Mouse (Mus musculus): Measurements from ENCODE around the gene Inpp5e.

Inpp5e gene

DNA sequence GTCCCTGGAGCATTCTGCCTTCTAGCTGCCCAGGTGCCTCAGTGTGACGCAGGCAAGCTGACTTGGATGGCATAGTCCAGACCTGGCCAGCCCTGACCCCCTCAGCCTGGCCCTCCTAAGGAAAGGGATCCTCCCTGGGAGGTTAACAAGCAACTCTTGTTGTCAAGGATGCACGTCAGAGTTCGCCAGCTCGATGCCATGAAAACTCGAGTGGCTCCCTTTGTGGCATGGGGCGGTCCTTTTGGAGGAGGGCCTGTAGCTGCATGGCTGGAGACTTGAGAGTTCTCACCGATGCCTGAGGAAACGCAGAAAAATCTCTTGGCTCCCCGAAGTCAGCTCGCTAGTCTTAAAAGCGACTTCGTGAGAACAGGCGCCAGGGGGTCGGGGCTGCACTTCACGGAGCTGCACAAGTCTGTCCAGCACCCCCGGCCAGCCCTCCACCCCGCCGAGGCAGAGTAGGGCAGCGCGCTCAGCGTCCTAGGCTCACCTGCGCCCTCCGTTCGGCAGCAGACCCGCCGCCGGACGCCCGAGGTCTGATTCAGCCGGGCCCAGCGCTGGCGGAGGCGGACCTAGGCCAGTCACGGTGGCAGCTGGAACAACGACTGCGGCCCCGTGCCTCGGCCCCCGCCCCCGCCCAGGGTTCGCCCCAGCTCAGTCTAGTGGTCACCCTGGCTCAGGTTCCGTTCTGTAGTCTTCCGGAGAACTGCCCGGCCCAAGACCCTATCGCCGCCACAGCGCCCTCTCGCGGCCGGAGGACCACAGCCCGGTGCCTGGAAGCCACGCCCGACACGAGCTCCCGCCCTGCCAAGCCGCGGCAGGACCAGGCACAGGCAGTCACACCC is at the start of gene Inpp5e:
Gene Inpp5e (minus strand): TSS at position 689 of the 842 bp plus-strand sequence.
- DNase-seq (ENCODE audit: low spot score) = peak; percentile 91

GRCm38 (mm10) chr2:26458402-26459124 is 49.6 kb upstream of the Inpp5e start:
- DNase-seq (ENCODE audit: low spot score) = no peak

DNA sequence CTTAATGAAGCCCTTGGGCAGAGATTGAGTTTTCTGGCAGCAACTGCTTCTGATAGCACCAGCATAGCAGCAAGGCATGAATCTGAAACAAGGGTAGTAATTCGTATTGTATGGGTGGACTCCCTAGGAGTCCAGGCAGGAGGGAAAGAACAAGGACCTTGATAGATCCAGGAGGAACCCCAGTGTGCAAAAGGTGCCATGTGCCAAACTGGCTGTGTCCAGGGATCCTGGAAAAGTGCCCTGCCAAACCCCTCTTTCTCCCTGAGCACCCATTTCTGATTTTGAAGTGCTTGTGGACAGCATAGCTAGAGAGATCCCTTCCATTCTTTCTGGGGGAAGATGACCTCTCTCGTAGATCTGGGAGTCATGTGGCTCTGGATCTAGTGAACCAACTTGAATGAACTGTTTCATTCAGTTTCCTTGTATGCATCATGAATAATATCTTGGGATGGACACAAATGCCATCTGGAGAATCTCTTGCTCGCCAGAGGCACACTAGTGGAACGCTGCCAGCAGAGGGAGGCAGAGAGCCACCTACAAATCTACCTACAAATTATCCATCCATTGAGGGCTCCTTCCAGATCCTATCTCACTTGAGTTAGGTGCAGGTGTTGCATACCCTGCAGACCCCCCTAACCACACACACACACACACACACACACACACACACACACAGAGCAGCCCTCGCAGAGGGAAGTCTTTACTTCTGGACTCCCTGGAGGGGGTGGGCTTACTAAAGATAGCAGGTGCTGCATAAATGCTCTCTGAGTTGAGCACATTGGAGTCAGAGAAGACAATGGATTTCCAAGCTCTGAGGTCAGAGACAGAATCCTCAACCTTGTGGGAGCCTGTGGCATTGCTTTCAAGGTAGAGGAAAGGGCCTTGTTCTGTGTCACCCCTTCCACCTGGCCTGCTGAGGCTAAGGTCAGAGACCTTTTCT is 40.4 kb upstream of the Inpp5e start:
- peak; percentile 70 for DNase-seq (ENCODE audit: low spot score)

DNA sequence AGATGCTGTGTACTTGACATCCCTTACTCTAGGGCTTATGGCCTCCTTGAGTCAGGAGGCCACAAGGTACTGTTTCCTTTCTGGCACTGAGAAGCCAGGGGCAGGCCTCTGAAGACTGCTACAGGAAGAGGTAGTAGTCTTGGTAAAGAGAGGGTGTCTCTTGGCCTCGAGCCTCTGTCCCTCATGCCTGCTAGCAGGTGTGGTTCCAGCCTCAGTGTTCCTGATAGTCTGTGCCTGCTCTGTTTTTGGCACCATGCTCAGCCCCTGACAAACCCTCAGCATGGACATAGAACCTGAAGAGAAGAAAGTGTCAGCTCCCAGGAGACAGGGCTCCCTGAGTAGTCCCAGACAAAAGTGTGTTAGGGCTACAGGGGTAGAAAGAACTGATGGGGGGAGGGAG is 38.4 kb upstream of the Inpp5e start:
- no peak for DNase-seq (ENCODE audit: low spot score)

DNA sequence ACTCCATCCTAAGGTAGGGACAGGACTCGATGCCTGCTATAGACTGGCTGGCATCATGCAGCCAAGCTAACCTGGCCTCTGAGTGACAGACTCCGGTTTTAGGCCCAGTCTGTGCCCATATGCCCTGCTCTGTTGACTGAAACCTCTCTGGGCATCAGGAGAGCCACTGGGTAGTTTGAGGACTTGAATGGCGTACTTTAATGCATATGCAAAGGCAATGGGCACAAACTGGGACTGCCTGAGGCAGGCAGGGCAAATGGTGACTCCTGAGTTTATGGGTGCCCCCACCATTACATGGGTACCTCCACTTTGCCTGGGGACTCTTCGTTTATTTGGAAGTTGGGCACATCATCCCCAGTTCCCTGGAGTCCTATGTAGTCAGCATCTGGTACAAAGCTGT is 37.7 kb upstream of the Inpp5e start:
- no peak for DNase-seq (ENCODE audit: low spot score)

- DNase-seq (ENCODE audit: low spot score) = peak; percentile 94
These were observed 36.9 kb upstream of the Inpp5e start for GRCm38 (mm10) chr2:26445666-26446445.

- peak; percentile 100 for DNase-seq (ENCODE audit: low spot score)
These were observed 36.1 kb upstream of the Inpp5e start, which contains the start of gene Sec16a for GRCm38 (mm10) chr2:26444946-26445665. Gene Sec16a, minus strand, starts transcription at chr2:26445216.

- DNase-seq (ENCODE audit: low spot score) = no peak
These were observed 35.4 kb upstream of the Inpp5e start for GRCm38 (mm10) chr2:26444368-26444767.

GRCm38 (mm10) chr2:26443876-26444275 is 34.9 kb upstream of the Inpp5e start:
- DNase-seq (ENCODE audit: low spot score) = no peak

GRCm38 (mm10) chr2:26442843-26443242 is 33.8 kb upstream of the Inpp5e start:
- DNase-seq (ENCODE audit: low spot score) = no peak

DNA sequence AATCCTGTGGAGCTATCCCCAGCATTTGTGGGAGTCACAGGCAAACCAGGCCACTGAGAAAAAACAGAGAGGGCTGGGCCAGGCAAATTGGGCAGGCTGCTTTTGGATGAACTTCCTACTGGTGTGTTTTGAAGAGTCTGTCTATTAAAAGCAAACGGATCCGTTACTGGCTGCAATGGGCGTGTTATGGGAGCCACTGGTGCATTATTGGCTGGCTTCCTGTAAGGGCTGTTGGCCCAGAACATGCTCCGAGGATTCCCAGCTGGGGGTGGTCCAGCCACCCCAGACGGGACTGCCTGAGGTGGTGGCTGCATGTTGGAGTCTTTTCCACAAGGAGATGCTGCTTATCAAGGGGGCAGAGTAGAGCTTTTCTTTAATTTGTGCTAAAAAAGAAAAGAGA is 32.7 kb upstream of the Inpp5e start:
- DNase-seq (ENCODE audit: low spot score) = no peak

- no peak for DNase-seq (ENCODE audit: low spot score)
These were observed 32.3 kb upstream of the Inpp5e start for GRCm38 (mm10) chr2:26441261-26441660.

DNA sequence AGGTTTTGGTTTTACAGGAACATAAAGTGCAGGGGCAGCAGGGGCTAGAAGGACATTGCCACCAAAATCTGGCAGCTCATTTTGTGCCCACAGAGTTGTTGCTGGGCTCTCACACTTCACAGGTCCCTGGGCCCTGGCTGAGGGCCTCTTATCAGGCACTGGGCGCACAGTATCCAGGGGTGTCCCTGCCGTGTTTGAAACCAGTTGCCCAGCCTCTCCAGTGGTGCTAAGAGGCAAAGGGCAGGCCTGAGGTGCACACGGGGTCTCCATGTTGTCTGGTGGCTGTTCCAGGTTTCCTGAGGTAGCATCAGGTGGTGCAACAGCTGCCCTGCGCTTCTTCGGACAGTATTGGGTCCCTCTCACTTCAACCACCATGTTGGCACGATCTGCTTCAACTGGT is 30.7 kb upstream of the Inpp5e start:
- DNase-seq (ENCODE audit: low spot score) = no peak

- DNase-seq (ENCODE audit: low spot score) = no peak
These were observed 29.4 kb upstream of the Inpp5e start for GRCm38 (mm10) chr2:26438373-26438772.

GRCm38 (mm10) chr2:26437221-26437620 is 28.2 kb upstream of the Inpp5e start:
- DNase-seq (ENCODE audit: low spot score) = no peak

- DNase-seq (ENCODE audit: low spot score) = no peak
These were observed 26.0 kb upstream of the Inpp5e start for GRCm38 (mm10) chr2:26434791-26435572.

- DNase-seq (ENCODE audit: low spot score) = no peak
These were observed 20.8 kb upstream of the Inpp5e start for GRCm38 (mm10) chr2:26429851-26430250.

DNA sequence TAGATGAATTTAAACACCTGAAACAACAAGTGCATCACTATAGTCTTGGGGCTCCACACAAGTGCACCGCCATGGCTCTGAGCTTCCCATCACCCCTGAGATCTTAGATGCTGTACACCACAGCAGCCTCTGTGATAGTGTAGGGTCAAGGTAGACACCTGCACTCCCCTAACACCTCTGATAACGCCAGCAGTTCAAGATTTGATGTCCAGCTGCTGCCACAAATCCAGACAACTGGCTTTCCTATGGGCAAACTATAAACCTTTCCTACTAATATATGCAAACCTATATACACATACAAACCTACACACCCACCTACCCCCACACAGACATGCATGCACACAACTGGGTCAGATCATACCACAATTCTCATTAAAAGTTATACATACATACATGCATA is 15.5 kb upstream of the Inpp5e start:
- no peak for DNase-seq (ENCODE audit: low spot score)

DNA sequence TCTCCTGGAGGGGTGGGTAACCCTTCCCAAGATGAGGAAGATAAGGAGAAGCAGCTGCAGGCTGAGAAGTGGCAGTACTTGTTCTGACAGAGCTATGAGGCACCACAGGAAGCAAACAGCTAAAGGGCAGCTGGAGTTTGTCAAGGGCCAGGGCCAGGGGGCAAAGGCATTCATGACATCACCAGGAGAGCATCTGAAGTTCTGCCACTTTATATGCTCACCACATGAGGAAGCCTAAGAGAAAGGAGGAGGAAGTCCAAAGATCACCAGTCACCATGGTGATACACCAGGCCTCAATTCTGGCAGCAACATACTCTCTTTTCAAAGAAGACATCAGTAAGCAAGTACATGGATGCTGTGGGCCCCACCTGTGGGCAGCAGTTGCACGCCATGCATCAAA is 14.1 kb upstream of the Inpp5e start:
- no peak for DNase-seq (ENCODE audit: low spot score)

- DNase-seq (ENCODE audit: low spot score) = no peak
These were observed 13.0 kb upstream of the Inpp5e start for GRCm38 (mm10) chr2:26421969-26422368.

Measured in T-cell, adult 2 months (primary cell).